Mouse (Mus musculus) heart, postnatal 36 days (tissue): ENCODE data around the gene Ncs1. TPM values are rescaled to one million over a fixed set of nuclear protein-coding genes. Genes with fewer than 3 reads are reported as not detected.

Experiments used
- DNase-seq, 2 experiments: peaks; one replicate each; pipeline ENCODE4 v3.0.0; 2021 to 2022
- intact Hi-C: fragments of 180-260 bp; cut with DNase I; formaldehyde crosslinking; loops from one replicate; pipeline ENCODE4 v1.15.1; 2025
- total RNA-seq, 2 experiments: library from RNA; stranded (reverse); gene quantifications; 2 replicates each; pipeline ENCODE4 v1.2.3; 2021

Ncs1 gene
- total RNA-seq, 2 experiments from 2014 or later, result 9.5 to 10.5 TPM

- DNase-seq, result no peak
- intact Hi-C loops, result no loop called here
These were observed 4.0 kb upstream of the Ncs1 start for GRCm38 (mm10) chr2:31241639-31242038.

- DNase-seq, result no peak
- intact Hi-C loops, result no loop called here
These were observed 1.4 kb upstream of the Ncs1 start for GRCm38 (mm10) chr2:31244216-31244615.

- DNase-seq, result no peak
- intact Hi-C loops, result no loop called here
These were observed 572 bp upstream of the Ncs1 start for GRCm38 (mm10) chr2:31245051-31245450.

- DNase-seq, result peak; percentile 16 to 22
- intact Hi-C loops, result loop anchor here (2.0 kb wide), 1 partner anchor 44 kb away; no protein-coding TSS in a partner anchor
These were observed 788 bp downstream of the Ncs1 start for GRCm38 (mm10) chr2:31246251-31246971.

- no peak for DNase-seq
- intact Hi-C loops, result no loop called here
These were observed 3.2 kb downstream of the Ncs1 start for GRCm38 (mm10) chr2:31248856-31249255.

- intact Hi-C loops, result no loop called here
These were observed 6.5 kb downstream of the Ncs1 start for GRCm38 (mm10) chr2:31252167-31252566.

GRCm38 (mm10) chr2:31253463-31253862, 7.8 kb downstream of the Ncs1 start:
- DNase-seq, result no peak
- intact Hi-C loops, result no loop called here

More at GRCm38 (mm10) chr2:31252167-31252566, 6.5 kb downstream of the Ncs1 start:
- no peak for DNase-seq

- DNase-seq, result no peak
- intact Hi-C loops, result no loop called here
These were observed 9.2 kb downstream of the Ncs1 start for GRCm38 (mm10) chr2:31254806-31255205.

GRCm38 (mm10) chr2:31255952-31256938, 10.6 kb downstream of the Ncs1 start:
- intact Hi-C loops, result no loop called here
- peak; percentile 54 to 55 for DNase-seq

- DNase-seq, result no peak
- intact Hi-C loops, result no loop called here
These were observed 11.5 kb downstream of the Ncs1 start for GRCm38 (mm10) chr2:31257096-31257495.

GRCm38 (mm10) chr2:31258609-31259366, 13.2 kb downstream of the Ncs1 start:
- intact Hi-C loops, result no loop called here
- peak; percentile 71 to 79 for DNase-seq

- DNase-seq, result no peak
- intact Hi-C loops, result no loop called here
These were observed 13.8 kb downstream of the Ncs1 start for GRCm38 (mm10) chr2:31259367-31259920.

GRCm38 (mm10) chr2:31260549-31260948, 14.9 kb downstream of the Ncs1 start:
- intact Hi-C loops, result no loop called here
- no peak for DNase-seq

- intact Hi-C loops, result no loop called here
- DNase-seq, result peak; percentile 29 to 33
These were observed 17.4 kb downstream of the Ncs1 start for GRCm38 (mm10) chr2:31263039-31263461.

GRCm38 (mm10) chr2:31263746-31264378, 18.2 kb downstream of the Ncs1 start:
- DNase-seq, result peak; percentile 69 to 73
- intact Hi-C loops, result no loop called here

GRCm38 (mm10) chr2:31267447-31267846, 21.8 kb downstream of the Ncs1 start:
- no peak for DNase-seq
- intact Hi-C loops, result no loop called here

GRCm38 (mm10) chr2:31268631-31269030, 23.0 kb downstream of the Ncs1 start:
- DNase-seq, result no peak

GRCm38 (mm10) chr2:31269188-31269587, 23.6 kb downstream of the Ncs1 start:
- no peak for DNase-seq
- intact Hi-C loops, result no loop called here

More at GRCm38 (mm10) chr2:31268631-31269030, 23.0 kb downstream of the Ncs1 start:
- intact Hi-C loops, result no loop called here

GRCm38 (mm10) chr2:31269847-31270246, 24.2 kb downstream of the Ncs1 start:
- intact Hi-C loops, result no loop called here
- DNase-seq, result no peak

GRCm38 (mm10) chr2:31270470-31270869, 24.8 kb downstream of the Ncs1 start:
- intact Hi-C loops, result no loop called here
- DNase-seq, result no peak
